Mouse (Mus musculus) cerebellum, adult 18-20 months (tissue): Measurements from ENCODE around the gene Inpp5a.

ENCODE experiments used
- DNase-seq, 2 experiments: peaks; one replicate each; pipeline ENCODE4 v3.0.0; 2021

Inpp5a gene

GRCm38 (mm10) chr7:139544706-139545625 lies 156.1 kb downstream of the Inpp5a start:
- peak in 1 of 2 experiments; percentile 15 for DNase-seq

GRCm38 (mm10) chr7:139547325-139547724 lies 158.4 kb downstream of the Inpp5a start:
- DNase-seq: no peak

- DNase-seq: no peak
These were observed 161.3 kb downstream of the Inpp5a start for GRCm38 (mm10) chr7:139550086-139550783.

- no peak for DNase-seq
These were observed 162.6 kb downstream of the Inpp5a start for GRCm38 (mm10) chr7:139551519-139551918.

GRCm38 (mm10) chr7:139556331-139556730 lies 167.4 kb downstream of the Inpp5a start:
- no peak for DNase-seq

GRCm38 (mm10) chr7:139556746-139557526 lies 168.0 kb downstream of the Inpp5a start:
- no peak for DNase-seq

GRCm38 (mm10) chr7:139559659-139560058 lies 170.8 kb downstream of the Inpp5a start:
- no peak for DNase-seq

- DNase-seq: no peak
These were observed 174.5 kb downstream of the Inpp5a start for GRCm38 (mm10) chr7:139563425-139563824.

- DNase-seq: no peak
These were observed 175.3 kb downstream of the Inpp5a start for GRCm38 (mm10) chr7:139564161-139564560.

- DNase-seq: no peak
These were observed 177.1 kb downstream of the Inpp5a start for GRCm38 (mm10) chr7:139565998-139566397.

- DNase-seq: no peak
These were observed 177.6 kb downstream of the Inpp5a start for GRCm38 (mm10) chr7:139566533-139566932.

- no peak for DNase-seq
These were observed 181.9 kb downstream of the Inpp5a start for GRCm38 (mm10) chr7:139570788-139571187.

- DNase-seq: no peak
These were observed 183.8 kb downstream of the Inpp5a start for GRCm38 (mm10) chr7:139572665-139573064.

GRCm38 (mm10) chr7:139576064-139576686 lies 187.3 kb downstream of the Inpp5a start:
- DNase-seq: no peak

GRCm38 (mm10) chr7:139579261-139579905 lies 190.5 kb downstream of the Inpp5a start:
- DNase-seq: no peak

- no peak for DNase-seq
These were observed 192.2 kb downstream of the Inpp5a start for GRCm38 (mm10) chr7:139580851-139581775.

- DNase-seq: peak in 1 of 2 experiments; percentile 35
These were observed 193.1 kb downstream of the Inpp5a start for GRCm38 (mm10) chr7:139581801-139582571.

GRCm38 (mm10) chr7:139582595-139582994 lies 193.7 kb downstream of the Inpp5a start, which contains the start of gene Nkx6-2:
Gene Nkx6-2 (minus strand): TSS chr7:139582797.
- DNase-seq: peak; percentile 34 to 51

- DNase-seq: no peak
These were observed 194.3 kb downstream of the Inpp5a start for GRCm38 (mm10) chr7:139583094-139583737.
